Mouse (Mus musculus): ENCODE measurements around the gene Mrm1. TPM values are rescaled to one million over a fixed set of nuclear protein-coding genes. Genes with fewer than 3 reads are reported as not detected.

Mrm1 gene
- polyA plus RNA-seq, 1 experiment = 13.7 TPM

- Histone ChIP-seq H3K27me3 (ENCODE audit: control insufficient read depth, insufficient read depth, low read length) (no peaks in the 10 kb centered on the region), H3K36me3 (ENCODE audit: control insufficient read depth, insufficient read depth, low read length) (peaks cover 29% of the 10 kb centered on the region), H3K4me1 (ENCODE audit: control insufficient read depth, insufficient read depth, insufficient read length, low read length) (no peaks in the 10 kb centered on the region; the same call in 1 of the 2 replicates), H3K27ac (ENCODE audit: insufficient read depth, low read depth, low read length) (no peak overlapping the region), H3K4me3 (ENCODE audit: low read depth, low read length) (no peak overlapping the region)
- WGBS = 82% methylated on average over 6 of the region's 6 CpGs
- TF ChIP-seq POLR2A (IDR thresholded peaks at IDR 0.05; ENCODE audit: low read depth, low read length) = no peak
- peak; percentile 44; the same call in 1 of the 2 replicates for TF ChIP-seq CTCF (IDR thresholded peaks at IDR 0.05; ENCODE audit: extremely low read depth, insufficient read length, insufficient replicate concordance, low read depth, low read length)
These were observed 2.0 kb downstream of the Mrm1 start for GRCm38 (mm10) chr11:84817362-84817761.

- peaks cover 13% of the 10 kb centered on the region for H3K36me3 ChIP-seq (ENCODE audit: control insufficient read depth, insufficient read depth, low read length)
- H3K4me1 ChIP-seq (ENCODE audit: control insufficient read depth, insufficient read depth, insufficient read length, low read length) = no peaks in the 10 kb centered on the region
- no peaks in the 10 kb centered on the region for H3K27me3 ChIP-seq (ENCODE audit: control insufficient read depth, insufficient read depth, low read length)
- TF ChIP-seq CTCF (IDR thresholded peaks at IDR 0.05; ENCODE audit: extremely low read depth, insufficient read length, insufficient replicate concordance, low read depth, low read length) = peak; percentile 87; the same call in 1 of the 2 replicates
- no peak for TF ChIP-seq POLR2A (IDR thresholded peaks at IDR 0.05; ENCODE audit: low read depth, low read length)
- no peak overlapping the region for H3K27ac ChIP-seq (ENCODE audit: insufficient read depth, low read depth, low read length)
- 67% methylated on average over 13 of the region's 13 CpGs for WGBS
- no peak overlapping the region for H3K4me3 ChIP-seq (ENCODE audit: low read depth, low read length)
These were observed 5.4 kb downstream of the Mrm1 start for GRCm38 (mm10) chr11:84813724-84814510.

GRCm38 (mm10) chr11:84804373-84804772 lies 14.9 kb downstream of the Mrm1 start:
- Histone ChIP-seq H3K4me3 (ENCODE audit: low read depth, low read length) (no peak overlapping the region), H3K4me1 (ENCODE audit: control insufficient read depth, insufficient read depth, insufficient read length, low read length) (no peaks in the 10 kb centered on the region), H3K27me3 (ENCODE audit: control insufficient read depth, insufficient read depth, low read length) (no peaks in the 10 kb centered on the region), H3K27ac (ENCODE audit: insufficient read depth, low read depth, low read length) (no peak overlapping the region), H3K36me3 (ENCODE audit: control insufficient read depth, insufficient read depth, low read length) (no peaks in the 10 kb centered on the region)
- 55% methylated on average over 4 of the region's 4 CpGs for WGBS
- TF ChIP-seq CTCF (IDR thresholded peaks at IDR 0.05; ENCODE audit: extremely low read depth, insufficient read length, insufficient replicate concordance, low read depth, low read length) (no peak), POLR2A (IDR thresholded peaks at IDR 0.05; ENCODE audit: low read depth, low read length) (no peak)

- H3K4me1 ChIP-seq (ENCODE audit: control insufficient read depth, insufficient read depth, insufficient read length, low read length) = no peaks in the 10 kb centered on the region
- H3K36me3 ChIP-seq (ENCODE audit: control insufficient read depth, insufficient read depth, low read length) = no peaks in the 10 kb centered on the region
- TF ChIP-seq CTCF (IDR thresholded peaks at IDR 0.05; ENCODE audit: extremely low read depth, insufficient read length, insufficient replicate concordance, low read depth, low read length) (peak; percentile 91; the same call in 1 of the 2 replicates), POLR2A (IDR thresholded peaks at IDR 0.05; ENCODE audit: low read depth, low read length) (no peak)
- 23% methylated on average over 21 of the region's 21 CpGs for WGBS
- no peak overlapping the region for H3K27ac ChIP-seq (ENCODE audit: insufficient read depth, low read depth, low read length)
- H3K4me3 ChIP-seq (ENCODE audit: low read depth, low read length) = no peak overlapping the region
- no peaks in the 10 kb centered on the region for H3K27me3 ChIP-seq (ENCODE audit: control insufficient read depth, insufficient read depth, low read length)
These were observed 21.5 kb downstream of the Mrm1 start for GRCm38 (mm10) chr11:84797627-84798353.

- no peak for TF ChIP-seq CTCF (IDR thresholded peaks at IDR 0.05; ENCODE audit: extremely low read depth, insufficient read length, insufficient replicate concordance, low read depth, low read length)
- no peak for TF ChIP-seq POLR2A (IDR thresholded peaks at IDR 0.05; ENCODE audit: low read depth, low read length)
- Histone ChIP-seq H3K4me3 (ENCODE audit: low read depth, low read length) (no peak overlapping the region), H3K27ac (ENCODE audit: insufficient read depth, low read depth, low read length) (no peak overlapping the region), H3K27me3 (ENCODE audit: control insufficient read depth, insufficient read depth, low read length) (no peaks in the 10 kb centered on the region), H3K4me1 (ENCODE audit: control insufficient read depth, insufficient read depth, insufficient read length, low read length) (no peaks in the 10 kb centered on the region), H3K36me3 (ENCODE audit: control insufficient read depth, insufficient read depth, low read length) (no peaks in the 10 kb centered on the region)
- 42% methylated on average over 10 of the region's 10 CpGs for WGBS
These were observed 22.3 kb downstream of the Mrm1 start for GRCm38 (mm10) chr11:84797026-84797425.

GRCm38 (mm10) chr11:84794496-84795113 lies 24.7 kb downstream of the Mrm1 start:
- H3K27me3 ChIP-seq (ENCODE audit: control insufficient read depth, insufficient read depth, low read length) = no peaks in the 10 kb centered on the region
- no peak overlapping the region for H3K27ac ChIP-seq (ENCODE audit: insufficient read depth, low read depth, low read length)
- H3K36me3 ChIP-seq (ENCODE audit: control insufficient read depth, insufficient read depth, low read length) = no peaks in the 10 kb centered on the region
- no peaks in the 10 kb centered on the region for H3K4me1 ChIP-seq (ENCODE audit: control insufficient read depth, insufficient read depth, insufficient read length, low read length)
- no peak overlapping the region for H3K4me3 ChIP-seq (ENCODE audit: low read depth, low read length)
- WGBS = 8% methylated on average over 17 of the region's 17 CpGs
- TF ChIP-seq CTCF (IDR thresholded peaks at IDR 0.05; ENCODE audit: extremely low read depth, insufficient read length, insufficient replicate concordance, low read depth, low read length) (peak; percentile 70; the same call in 1 of the 2 replicates), POLR2A (IDR thresholded peaks at IDR 0.05; ENCODE audit: low read depth, low read length) (no peak)

GRCm38 (mm10) chr11:84793545-84793944 lies 25.8 kb downstream of the Mrm1 start:
- TF ChIP-seq CTCF (IDR thresholded peaks at IDR 0.05; ENCODE audit: extremely low read depth, insufficient read length, insufficient replicate concordance, low read depth, low read length) (no peak), POLR2A (IDR thresholded peaks at IDR 0.05; ENCODE audit: low read depth, low read length) (no peak)
- H3K27ac ChIP-seq (ENCODE audit: insufficient read depth, low read depth, low read length) = no peak overlapping the region
- no peaks in the 10 kb centered on the region for H3K36me3 ChIP-seq (ENCODE audit: control insufficient read depth, insufficient read depth, low read length)
- no peaks in the 10 kb centered on the region for H3K27me3 ChIP-seq (ENCODE audit: control insufficient read depth, insufficient read depth, low read length)
- H3K4me3 ChIP-seq (ENCODE audit: low read depth, low read length) = no peak overlapping the region
- no peaks in the 10 kb centered on the region for H3K4me1 ChIP-seq (ENCODE audit: control insufficient read depth, insufficient read depth, insufficient read length, low read length)
